Mouse (Mus musculus): ENCODE measurements around the gene Fam3b. TPM values are rescaled to one million over a fixed set of nuclear protein-coding genes. Genes with fewer than 3 reads are reported as not detected.
A peak's percentile ranks its signal among the peaks of the same experiment; 100 is the strongest.

The Fam3b gene
- total and polyA plus RNA-seq, 3 experiments: 20.6 to 21.2 TPM; not detected in 1

DNA sequence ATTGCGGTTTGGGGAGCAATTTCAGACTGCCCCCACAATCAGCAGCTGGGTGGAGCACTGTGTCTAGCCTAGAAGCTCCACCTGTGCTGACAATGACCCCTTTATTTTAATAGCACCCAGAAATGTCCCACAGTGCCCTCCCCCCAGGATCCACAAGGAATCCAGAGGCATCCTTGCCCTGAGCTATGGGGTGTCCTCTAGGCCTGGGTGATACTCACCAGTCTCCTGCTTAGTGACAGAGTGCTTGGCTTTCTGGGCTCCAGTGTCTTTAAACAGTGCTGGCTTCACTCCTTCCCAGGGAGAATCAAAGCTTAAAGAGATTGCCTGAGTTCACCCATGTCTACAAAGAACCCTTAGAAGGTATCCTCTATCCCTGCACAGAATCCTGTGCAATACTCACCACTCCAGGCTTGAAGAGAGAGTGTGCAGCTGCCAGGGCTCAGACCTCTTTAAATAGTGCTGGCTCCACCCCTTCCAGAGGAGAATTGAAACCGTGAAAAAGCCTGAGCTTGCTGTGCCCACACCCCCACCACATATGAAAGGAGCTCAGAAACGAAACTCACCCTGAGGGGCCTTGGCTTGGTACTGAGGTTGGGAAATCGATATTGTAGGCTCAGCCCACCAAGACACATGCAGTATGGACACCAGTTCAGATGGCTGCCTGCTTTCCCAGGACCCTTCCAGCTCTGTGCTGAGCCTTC lies 52.0 kb downstream of the Fam3b start, which contains the start of gene Mx1:
Mx1 (minus strand) TSS at position 427 of the 701 bp plus-strand sequence.
- no peak for DNase-seq (ENCODE audit: low read depth, low spot score)
- peaks cover 4 to 13% of the 10 kb centered on the region in 2 experiments for H3K4me1 ChIP-seq (ENCODE audit: control insufficient read depth in 1 of 2, insufficient read depth in 2 of 2, low read length in 2 of 2)
- no peaks in the 10 kb centered on the region for H3K27me3 ChIP-seq (ENCODE audit: control insufficient read depth in 1 of 2, insufficient read depth in 2 of 2, low read length in 2 of 2)
- peaks cover 0 to 6% of the 10 kb centered on the region in 2 experiments; a peak in 2 of 4 replicates for H3K36me3 ChIP-seq (ENCODE audit: control insufficient read depth in 1 of 2, insufficient read depth in 2 of 2, low read length in 2 of 2)
- no peak for TF ChIP-seq MXI1 (IDR thresholded peaks at IDR 0.05; ENCODE audit: low read depth, low read length)
- TF ChIP-seq NRF1 (IDR thresholded peaks at IDR 0.05; ENCODE audit: insufficient read depth, low read depth, low read length, poor library complexity, severe bottlenecking): no peak
- no peak for TF ChIP-seq HCFC1 (IDR thresholded peaks at IDR 0.05; ENCODE audit: low read depth, low read length)
- no peak for TF ChIP-seq USF2 (IDR thresholded peaks at IDR 0.05; ENCODE audit: borderline replicate concordance in 1 of 2, insufficient read depth in 1 of 2, low read depth in 1 of 2, low read length in 2 of 2)
- TF ChIP-seq ZNF384 (IDR thresholded peaks at IDR 0.05; ENCODE audit: low read depth, low read length): no peak
- TF ChIP-seq JUND (IDR thresholded peaks at IDR 0.05; ENCODE audit: low read depth, low read length): no peak
- no peaks in the 10 kb centered on the region for H3K79me2 ChIP-seq (ENCODE audit: control insufficient read depth, insufficient read depth, low read length, poor library complexity)
- no peak within 1 kb of the TSS for H3K4me3 ChIP-seq (ENCODE audit: control insufficient read depth in 1 of 2, insufficient read depth in 1 of 2, low read depth in 2 of 2, low read length in 2 of 2)
- no peak within 1 kb of the TSS for H3K27ac ChIP-seq (ENCODE audit: control insufficient read depth, low read depth, low read length)
- peak within 1 kb of the TSS; percentile 27; the same call in 1 of the 2 replicates for H3K9ac ChIP-seq (ENCODE audit: control insufficient read depth, low read depth, low read length, poor library complexity, severe bottlenecking)
- H3K9me3 ChIP-seq (replicated peaks; ENCODE audit: insufficient read depth, low read length): no peaks in the 10 kb centered on the region

- H3K9ac ChIP-seq (ENCODE audit: control insufficient read depth, low read depth, low read length, poor library complexity, severe bottlenecking): no peak overlapping the region
- H3K4me3 ChIP-seq (ENCODE audit: control insufficient read depth in 1 of 2, insufficient read depth in 1 of 2, low read depth in 2 of 2, low read length in 2 of 2): no peak overlapping the region
Observed at GRCm38 (mm10) chr16:97461271-97461670, 53.3 kb downstream of the Fam3b start.

More at GRCm38 (mm10) chr16:97461271-97461670, 53.3 kb downstream of the Fam3b start:
- DNase-seq (ENCODE audit: low read depth, low spot score): no peak
- Histone ChIP-seq H3K4me1 (ENCODE audit: control insufficient read depth in 1 of 2, insufficient read depth in 2 of 2, low read length in 2 of 2) (peaks cover 0 to 8% of the 10 kb centered on the region in 2 experiments; a peak in 1 of 4 replicates), H3K79me2 (ENCODE audit: control insufficient read depth, insufficient read depth, low read length, poor library complexity) (no peaks in the 10 kb centered on the region), H3K27ac (ENCODE audit: control insufficient read depth, low read depth, low read length) (no peak overlapping the region), H3K9me3 (replicated peaks; ENCODE audit: insufficient read depth, low read length) (no peaks in the 10 kb centered on the region), H3K27me3 (ENCODE audit: control insufficient read depth in 1 of 2, insufficient read depth in 2 of 2, low read length in 2 of 2) (no peaks in the 10 kb centered on the region), H3K36me3 (ENCODE audit: control insufficient read depth in 1 of 2, insufficient read depth in 2 of 2, low read length in 2 of 2) (no peaks in the 10 kb centered on the region)
- TF ChIP-seq MXI1 (IDR thresholded peaks at IDR 0.05; ENCODE audit: low read depth, low read length): no peak
- TF ChIP-seq CHD1 (IDR thresholded peaks at IDR 0.05; ENCODE audit: low read depth, low read length): no peak
- TF ChIP-seq GATA1 (IDR thresholded peaks at IDR 0.05; ENCODE audit: low read depth, low read length): no peak
- TF ChIP-seq ZKSCAN1 (IDR thresholded peaks at IDR 0.05; ENCODE audit: low read depth, low read length): no peak
- no peak for TF ChIP-seq USF1 (IDR thresholded peaks at IDR 0.05; ENCODE audit: low read depth, low read length)
- no peak for TF ChIP-seq MAFK (IDR thresholded peaks at IDR 0.05; ENCODE audit: borderline replicate concordance, low read depth, low read length)
- no peak for TF ChIP-seq NRF1 (IDR thresholded peaks at IDR 0.05; ENCODE audit: insufficient read depth, low read depth, low read length, poor library complexity, severe bottlenecking)
- TF ChIP-seq KAT2A (conservative IDR thresholded peaks at IDR 0.05; ENCODE audit: low read depth, low read length): no peak
- TF ChIP-seq TCF12 (IDR thresholded peaks at IDR 0.05; ENCODE audit: low read depth, low read length): no peak
- no peak for TF ChIP-seq UBTF (IDR thresholded peaks at IDR 0.05; ENCODE audit: borderline replicate concordance, insufficient read depth, low read depth, low read length)
- TF ChIP-seq NELFE (IDR thresholded peaks at IDR 0.05; ENCODE audit: low read depth, low read length): no peak
- no peak for TF ChIP-seq TBP (IDR thresholded peaks at IDR 0.05; ENCODE audit: low read depth, low read length)
- TF ChIP-seq ZC3H11A (IDR thresholded peaks at IDR 0.05; ENCODE audit: low read depth, low read length): no peak
- TF ChIP-seq MYC (IDR thresholded peaks at IDR 0.05; ENCODE audit: low read depth, low read length): no peak
- no peak for TF ChIP-seq EP300 (IDR thresholded peaks at IDR 0.05; ENCODE audit: low read depth in 1 of 2, low read length in 2 of 2)
- no peak for TF ChIP-seq MYB (IDR thresholded peaks at IDR 0.05; ENCODE audit: low read depth, low read length)
- no peak for TF ChIP-seq RCOR1 (IDR thresholded peaks at IDR 0.05; ENCODE audit: low read depth, low read length)
- no peak for TF ChIP-seq E2F4 (IDR thresholded peaks at IDR 0.05; ENCODE audit: borderline replicate concordance, low read depth, low read length)
- TF ChIP-seq SMC3 (IDR thresholded peaks at IDR 0.05; ENCODE audit: low read depth, low read length): no peak
- no peak for TF ChIP-seq MEF2A (IDR thresholded peaks at IDR 0.05; ENCODE audit: extremely low read depth, insufficient replicate concordance, low read depth, low read length, poor library complexity, severe bottlenecking)
